Mouse (Mus musculus): ENCODE results near the gene Dab1.

Dab1 gene

DNA sequence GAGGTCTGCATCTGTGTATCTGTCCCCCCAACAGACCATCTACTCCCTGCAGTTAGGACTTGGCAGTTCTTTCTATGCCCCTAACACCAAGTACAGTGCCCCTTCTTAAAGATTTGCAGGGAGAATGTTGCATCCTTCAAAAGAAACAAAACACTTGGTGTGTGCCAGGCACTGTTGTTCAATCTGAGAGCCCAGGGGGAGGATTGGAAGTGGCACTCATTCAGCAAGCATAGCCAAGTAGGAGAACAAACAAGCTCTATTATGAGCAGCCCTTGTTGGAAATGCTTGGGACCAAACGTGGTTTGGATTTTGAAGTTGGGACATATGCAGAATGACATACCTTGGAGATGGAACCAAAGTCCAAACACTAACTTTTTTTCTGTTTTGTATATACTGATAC lies 1097.3 kb downstream of the Dab1 start:
- in situ Hi-C loops (cut with MboI, MseI): no loop called here

DNA sequence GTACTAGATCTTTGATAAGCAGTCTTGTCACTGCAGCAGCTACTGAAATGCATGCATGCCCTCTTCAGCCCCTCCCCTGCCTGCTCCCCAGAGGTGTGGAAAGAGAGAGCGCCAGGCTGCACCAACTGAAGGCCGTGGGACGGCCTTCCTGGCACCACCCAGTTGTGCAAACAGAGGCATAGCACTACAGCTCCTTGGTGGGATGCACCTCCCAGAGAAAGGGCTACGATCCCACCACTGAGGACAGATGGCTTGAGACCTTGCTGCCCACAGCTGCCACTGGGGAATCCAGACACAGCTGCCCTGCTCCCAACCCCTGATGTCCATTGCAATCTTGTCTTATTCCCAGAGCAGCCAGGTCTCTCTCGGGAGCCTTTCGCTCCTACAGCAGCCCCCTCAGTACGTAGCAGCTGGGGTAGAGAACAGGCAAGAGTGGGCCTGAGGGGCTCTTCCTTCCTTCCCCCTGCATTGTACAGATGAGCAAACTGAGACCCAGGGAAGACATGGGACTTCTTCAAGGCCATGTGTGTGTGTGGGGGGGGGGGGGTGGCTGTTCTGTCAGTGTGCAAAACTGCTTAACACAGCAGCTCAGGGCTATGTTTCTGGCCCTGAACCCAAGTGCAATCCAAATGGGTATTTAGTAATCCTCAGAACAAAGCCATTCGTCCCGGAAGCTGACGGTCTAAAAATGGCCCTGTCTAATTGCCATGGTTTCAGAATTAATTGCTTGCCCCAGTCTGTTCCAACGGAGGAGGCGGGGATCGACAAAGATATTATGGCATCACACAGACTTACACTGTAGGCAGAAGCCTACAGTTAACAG lies 1100.0 kb downstream of the Dab1 start:
- in situ Hi-C loops (cut with MboI, MseI): no loop called here

DNA sequence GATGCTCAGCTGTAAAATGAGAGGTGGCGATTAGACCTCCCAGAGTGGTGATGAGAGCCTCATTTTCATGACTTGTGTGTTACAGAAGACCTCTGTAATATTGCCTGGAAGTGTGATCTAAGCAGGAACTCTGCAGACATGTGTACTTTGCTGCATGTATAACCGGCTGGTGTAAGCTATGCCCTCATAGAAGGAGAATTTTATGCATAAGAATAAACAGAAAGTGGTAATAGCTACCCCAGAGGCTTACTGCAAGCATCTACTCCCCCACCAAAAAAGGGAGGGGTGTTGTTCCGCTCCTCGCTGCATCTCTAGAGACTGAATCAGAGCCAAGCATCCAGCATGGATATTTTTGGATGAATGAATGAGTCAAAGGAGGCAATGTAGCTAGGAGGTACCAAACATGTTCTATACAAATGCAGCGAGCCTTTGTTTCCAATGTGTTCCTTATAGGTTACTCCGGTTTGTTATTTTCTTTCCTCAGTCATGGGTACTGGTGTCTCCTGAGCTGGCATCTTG lies 1104.4 kb downstream of the Dab1 start:
- in situ Hi-C loops (cut with MboI, MseI): loop anchor here (10.0 kb wide), 1 partner anchor 1999 kb away; no protein-coding TSS in a partner anchor

DNA sequence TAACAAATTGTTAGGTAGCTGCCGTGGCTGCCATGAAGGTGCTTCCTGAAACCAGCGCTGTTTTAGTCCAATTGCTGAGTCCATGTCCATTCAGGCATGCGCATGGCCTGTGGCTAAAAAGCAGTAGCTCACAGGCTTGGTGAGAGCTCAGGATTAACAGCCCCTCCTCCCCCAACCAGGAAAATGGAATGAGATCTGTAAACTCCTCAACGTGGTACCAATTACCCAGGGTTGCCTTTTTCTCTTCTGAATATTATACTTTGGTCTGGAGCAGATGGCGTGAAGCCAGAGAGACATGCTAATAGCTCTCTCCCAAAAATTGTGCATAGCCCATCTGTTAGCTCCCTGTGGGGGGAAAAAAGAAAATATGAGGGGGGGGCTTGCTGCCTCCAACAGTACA lies 1105.1 kb downstream of the Dab1 start:
- in situ Hi-C loops (cut with MboI, MseI): loop anchor here (10.0 kb wide), 1 partner anchor 1999 kb away; no protein-coding TSS in a partner anchor

DNA sequence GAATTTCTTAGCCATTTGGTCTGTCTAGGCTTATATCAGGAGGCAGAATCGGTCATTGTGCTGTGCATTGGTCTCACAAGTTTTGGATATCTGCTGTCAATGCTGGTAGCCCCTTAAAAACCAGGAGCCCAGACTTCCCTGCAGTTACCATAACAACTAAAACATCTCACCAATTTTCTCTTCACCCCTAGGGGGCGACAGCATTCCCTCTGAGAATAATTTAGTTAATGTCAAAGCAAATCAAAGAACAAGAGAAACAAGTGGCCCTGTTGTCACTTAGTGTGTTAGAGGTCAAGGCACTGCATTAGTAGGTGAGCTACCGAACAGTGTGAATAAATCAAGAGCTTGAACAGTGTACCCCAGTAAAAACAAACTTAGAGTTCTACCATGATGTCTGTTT lies 1106.5 kb downstream of the Dab1 start:
- in situ Hi-C loops (cut with MboI, MseI): loop anchor here (10.0 kb wide), 1 partner anchor 2001 kb away; no protein-coding TSS in a partner anchor

DNA sequence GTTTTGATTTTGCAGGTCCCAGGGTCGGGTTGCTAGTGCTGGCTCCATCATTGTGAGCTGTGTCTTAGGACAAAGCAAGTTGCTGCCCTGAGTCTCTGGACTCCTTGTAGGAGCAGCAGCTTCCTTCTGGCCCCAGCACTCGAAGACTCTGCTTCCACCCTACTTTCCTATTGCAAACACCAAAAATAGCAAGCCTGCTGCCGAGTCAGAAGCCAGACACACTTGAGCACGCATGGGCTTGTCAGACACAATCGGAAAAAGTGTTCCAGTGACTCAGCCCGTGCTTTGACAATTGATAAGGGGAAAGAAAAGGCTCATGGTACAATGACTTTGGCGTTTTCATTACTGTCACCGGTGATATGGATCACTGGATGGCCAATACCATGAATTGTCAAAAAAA lies 1110.0 kb downstream of the Dab1 start:
- in situ Hi-C loops (cut with MboI, MseI): loop anchor here (10.0 kb wide), 1 partner anchor 2004 kb away; no protein-coding TSS in a partner anchor

DNA sequence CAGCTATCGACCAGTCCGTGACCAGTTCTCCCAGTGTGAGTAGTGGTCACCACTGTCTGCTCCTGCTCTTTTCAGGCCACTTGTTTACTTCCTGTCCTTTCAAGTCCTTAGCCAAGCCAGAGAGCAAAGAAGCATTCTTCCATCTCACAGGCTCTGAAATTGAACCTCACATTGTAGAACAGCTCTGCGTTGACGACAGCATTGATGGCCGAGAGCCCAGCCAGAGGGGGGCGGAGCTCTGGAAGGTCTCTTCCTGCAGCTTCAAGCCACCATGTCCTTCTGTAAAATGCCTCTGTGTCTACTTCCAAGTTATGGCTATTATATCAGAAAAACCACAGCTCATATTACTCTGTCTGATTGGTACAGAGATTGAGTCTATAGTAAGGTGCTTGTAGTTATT lies 1127.3 kb downstream of the Dab1 start:
- in situ Hi-C loops (cut with MboI, MseI): no loop called here

DNA sequence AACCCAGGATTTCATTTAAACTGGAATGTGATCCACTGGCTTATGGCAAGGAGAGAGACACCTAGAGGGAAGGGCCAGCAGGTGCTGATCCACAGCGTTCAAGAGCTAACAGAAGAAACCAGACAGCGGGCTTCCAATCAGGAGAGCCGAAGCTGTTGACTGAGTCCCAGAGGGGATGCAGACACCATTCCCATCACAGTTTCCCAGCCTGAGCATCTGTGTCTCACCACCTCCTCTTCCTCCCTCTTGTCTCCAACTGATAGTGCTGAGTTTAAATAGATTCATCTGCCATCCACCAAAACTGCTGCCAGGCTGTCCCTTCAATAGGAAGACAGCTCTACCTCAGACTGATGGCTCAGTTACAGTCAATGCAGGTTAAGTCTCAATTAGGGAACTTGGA lies 1134.9 kb downstream of the Dab1 start:
- in situ Hi-C loops (cut with MboI, MseI): no loop called here

DNA sequence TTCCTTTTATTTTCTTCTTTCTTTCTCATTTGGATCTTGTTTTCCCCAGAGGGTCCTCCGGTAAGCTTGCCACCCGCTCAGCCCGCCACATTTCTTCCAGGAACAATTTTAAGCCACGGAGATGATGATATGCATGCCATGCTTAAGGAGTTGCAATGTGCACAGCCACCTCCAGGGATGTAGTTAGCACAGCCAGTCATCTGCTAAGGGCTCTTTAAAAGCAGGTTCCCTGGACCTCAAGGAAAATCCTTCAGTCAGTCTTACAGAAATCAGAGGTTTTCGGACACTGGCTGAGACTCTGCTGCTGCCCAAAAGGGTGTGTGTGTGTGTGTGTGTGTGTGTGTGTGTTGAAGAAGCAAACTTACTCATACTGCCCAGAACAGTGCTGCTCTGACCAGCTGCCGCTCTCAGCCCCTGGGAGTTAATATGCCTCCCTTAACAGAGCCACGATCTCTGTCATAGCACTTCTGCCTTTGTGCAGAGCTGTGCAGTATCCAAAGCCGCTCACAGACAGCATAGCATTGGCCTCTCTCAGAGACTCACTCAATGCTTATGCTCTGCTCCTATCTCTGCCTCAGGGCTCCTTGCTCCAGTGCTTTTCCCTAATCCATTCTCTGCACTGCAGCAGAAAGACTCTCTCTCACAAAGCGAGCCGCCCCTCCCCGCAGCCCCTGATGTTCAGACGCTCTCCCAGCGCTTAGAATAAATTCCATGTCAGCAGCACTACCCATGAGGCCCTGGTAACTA lies 1141.9 kb downstream of the Dab1 start:
- in situ Hi-C loops (cut with MboI, MseI): no loop called here

DNA sequence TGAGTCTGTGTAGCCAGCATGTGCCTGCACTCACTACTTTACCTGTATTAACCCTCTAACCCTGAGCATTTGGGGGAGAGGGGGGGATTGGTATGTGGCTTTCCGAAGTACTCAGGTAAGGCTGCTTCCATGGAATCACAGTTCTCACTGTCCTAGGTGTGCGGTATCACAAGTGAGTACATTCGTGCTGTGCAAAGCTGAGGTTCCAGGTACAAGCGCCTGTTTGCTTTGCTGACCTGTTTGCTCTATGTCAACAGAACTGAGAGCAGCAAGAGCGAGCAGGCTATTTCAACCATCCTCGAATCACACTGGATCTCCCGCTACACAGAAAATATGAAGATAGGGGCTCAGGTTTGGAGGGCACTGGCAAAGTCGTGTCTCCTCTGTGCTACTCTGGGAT lies 1146.9 kb downstream of the Dab1 start, which contains the start of gene C8b:
TSS of gene C8b (plus strand) at position 253 of the 400 bp plus-strand sequence.
- in situ Hi-C loops (cut with MboI, MseI): no loop called here

DNA sequence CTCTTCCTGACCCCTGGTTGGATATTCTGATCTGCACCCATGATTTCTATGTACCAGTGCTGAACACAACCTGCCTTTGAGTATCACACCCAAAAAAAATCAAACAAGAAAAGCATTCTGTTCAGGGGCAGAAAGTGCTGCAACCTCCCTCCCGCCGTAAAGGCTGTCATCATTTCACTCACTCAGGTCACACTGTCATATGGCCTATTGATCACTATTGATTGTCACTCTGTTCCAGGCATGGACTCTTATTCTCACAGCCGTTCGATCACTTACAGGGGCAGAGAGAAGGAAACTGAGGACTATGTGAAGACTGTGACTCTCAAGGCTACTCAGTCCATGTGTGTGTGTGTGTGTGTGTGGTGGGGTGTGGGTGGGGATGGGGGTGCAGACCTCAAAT lies 1149.0 kb downstream of the Dab1 start:
- in situ Hi-C loops (cut with MboI, MseI): no loop called here

DNA sequence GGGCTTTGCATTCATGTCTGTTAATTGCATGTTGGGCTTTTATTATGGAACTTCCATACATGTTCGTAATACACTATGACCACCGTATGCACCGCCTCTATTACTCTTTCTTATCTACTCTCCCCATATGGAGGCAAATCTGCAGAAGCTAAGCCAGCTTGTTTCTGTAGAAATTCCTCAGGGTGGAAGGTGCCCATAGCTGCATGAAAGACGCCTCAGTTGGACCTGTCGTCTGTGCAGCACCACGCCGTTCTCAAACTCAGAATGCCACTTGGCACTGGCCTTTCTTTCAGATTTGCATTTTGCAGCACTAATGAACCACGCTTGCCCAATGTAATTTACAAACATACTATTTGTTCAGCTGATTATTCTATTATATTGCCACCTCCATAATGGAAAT lies 1150.4 kb downstream of the Dab1 start:
- in situ Hi-C loops (cut with MboI, MseI): no loop called here

DNA sequence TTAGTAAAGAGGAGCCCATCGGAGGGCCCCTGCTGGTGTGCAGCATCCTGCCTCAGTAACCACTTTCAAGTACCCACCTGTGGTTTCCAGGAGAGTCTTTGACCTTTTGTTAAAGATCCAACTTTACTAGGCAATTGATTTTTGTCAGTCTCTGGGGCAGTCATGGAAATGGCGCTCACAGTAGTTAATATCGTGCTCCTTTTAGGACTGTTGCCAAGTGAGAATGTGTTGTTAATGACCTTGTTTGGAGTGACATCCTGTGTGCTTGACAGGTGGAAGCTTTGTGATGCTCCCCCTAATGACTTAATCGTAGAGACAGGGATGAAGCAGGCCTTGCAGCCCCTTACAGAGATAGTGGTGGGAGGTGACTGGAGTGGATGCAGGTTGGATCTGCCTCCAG lies 1151.2 kb downstream of the Dab1 start:
- in situ Hi-C loops (cut with MboI, MseI): no loop called here

DNA sequence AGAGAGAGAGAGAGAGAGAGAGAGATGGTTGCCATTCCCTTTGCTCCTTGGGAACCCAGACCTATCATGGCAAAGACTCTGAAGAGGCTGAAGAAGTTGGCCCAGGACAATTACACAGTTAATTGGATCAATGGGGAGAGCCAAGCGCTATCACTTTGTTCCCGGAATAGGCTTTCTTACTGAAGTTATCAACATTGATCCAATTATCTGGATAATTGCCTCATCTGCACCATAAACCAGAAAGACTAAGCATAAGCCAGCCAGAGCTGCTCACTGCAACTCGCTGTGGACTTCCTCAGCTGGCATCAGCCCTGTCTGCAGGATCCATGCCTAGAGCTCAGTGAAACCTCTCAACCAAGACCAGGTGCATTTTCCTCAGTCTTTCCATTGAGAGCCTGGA lies 1156.4 kb downstream of the Dab1 start:
- in situ Hi-C loops (cut with MboI, MseI): no loop called here

DNA sequence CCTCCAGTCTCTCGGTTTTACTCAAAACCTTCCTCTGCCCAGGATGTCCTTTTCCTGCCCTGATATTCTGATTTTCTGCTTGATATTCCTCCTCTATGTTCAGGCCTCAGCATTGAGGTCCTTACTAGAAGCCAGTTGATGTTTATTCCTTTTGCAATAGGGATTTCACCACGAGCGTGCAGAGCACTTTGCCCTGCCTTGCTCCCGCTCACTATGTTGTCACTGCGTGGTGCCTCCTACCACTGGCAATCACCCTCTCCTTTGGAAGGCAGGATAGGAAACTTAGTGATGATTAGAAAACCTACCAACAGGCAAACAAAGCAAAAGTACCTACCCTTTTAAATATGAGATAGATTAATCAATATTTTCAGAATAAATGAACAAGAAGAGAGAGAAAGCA lies 1160.3 kb downstream of the Dab1 start:
- in situ Hi-C loops (cut with MboI, MseI): no loop called here

DNA sequence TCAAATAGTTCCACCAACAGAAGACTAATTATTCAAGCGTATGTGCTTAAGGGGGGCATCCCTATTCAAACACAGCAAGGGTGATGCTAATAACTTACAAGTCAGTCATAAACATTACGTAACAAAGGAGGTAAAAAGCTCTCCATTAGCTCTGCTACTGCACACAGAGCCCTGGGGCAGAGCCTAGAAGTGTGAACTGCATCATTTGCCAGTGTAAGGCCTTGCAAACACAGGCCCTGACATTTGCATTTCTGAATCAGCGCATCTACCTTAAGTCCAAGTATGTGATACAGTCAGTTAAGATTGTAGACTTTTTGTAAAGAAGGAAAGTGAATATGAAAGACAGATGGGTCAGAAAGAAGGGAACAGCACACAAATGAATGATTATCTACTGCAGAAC lies 1162.3 kb downstream of the Dab1 start:
- in situ Hi-C loops (cut with MboI, MseI): no loop called here

DNA sequence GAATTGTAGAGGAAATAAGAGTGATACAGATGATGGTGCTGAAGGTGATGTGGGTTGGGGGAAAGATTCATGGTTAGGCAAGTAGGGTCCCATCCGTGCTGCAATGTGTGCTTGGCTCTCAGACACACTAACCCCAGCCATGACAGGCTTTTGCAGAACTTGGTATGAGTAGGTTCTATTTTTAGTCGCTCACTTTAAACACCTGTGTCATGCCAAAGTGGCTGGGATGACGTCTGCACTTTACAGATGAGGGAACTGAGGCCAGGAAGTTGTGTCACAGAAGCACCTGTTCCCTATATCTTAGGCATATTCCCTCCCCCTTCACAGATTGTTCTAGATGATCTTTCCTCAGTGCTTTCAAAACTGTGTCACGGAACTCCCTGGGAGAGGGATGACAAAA lies 1163.2 kb downstream of the Dab1 start:
- in situ Hi-C loops (cut with MboI, MseI): no loop called here

DNA sequence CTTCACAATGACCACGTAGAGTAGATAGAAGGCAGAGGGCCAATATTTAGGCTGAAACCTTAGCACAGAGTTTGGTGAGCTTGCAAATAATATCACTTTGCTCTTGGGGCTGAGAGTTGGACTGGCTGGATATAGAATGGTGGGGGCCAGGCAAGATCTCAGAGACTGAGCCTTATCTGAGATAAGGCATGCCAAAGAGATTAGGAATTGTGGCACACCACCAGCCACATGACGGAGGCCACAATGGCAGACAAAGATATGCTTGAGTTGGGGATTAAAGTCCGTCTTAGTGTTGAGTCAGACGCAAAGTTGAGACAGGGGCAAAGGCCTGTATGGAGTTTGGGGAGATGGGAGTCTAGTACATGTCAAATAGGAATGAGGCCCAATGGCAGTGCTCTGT lies 1173.0 kb downstream of the Dab1 start:
- in situ Hi-C loops (cut with MboI, MseI): no loop called here

Data from regulatory T cell (primary cell).